Mouse (Mus musculus): ENCODE measurements around the gene Stxbp1. TPM values are rescaled to one million over a fixed set of nuclear protein-coding genes. Genes with fewer than 3 reads are reported as not detected.
A peak's percentile ranks its signal among the peaks of the same experiment; 100 is the strongest.

Gene Stxbp1
- polyA plus RNA-seq, 1 experiment from 2014 or later = 22.3 TPM

DNA sequence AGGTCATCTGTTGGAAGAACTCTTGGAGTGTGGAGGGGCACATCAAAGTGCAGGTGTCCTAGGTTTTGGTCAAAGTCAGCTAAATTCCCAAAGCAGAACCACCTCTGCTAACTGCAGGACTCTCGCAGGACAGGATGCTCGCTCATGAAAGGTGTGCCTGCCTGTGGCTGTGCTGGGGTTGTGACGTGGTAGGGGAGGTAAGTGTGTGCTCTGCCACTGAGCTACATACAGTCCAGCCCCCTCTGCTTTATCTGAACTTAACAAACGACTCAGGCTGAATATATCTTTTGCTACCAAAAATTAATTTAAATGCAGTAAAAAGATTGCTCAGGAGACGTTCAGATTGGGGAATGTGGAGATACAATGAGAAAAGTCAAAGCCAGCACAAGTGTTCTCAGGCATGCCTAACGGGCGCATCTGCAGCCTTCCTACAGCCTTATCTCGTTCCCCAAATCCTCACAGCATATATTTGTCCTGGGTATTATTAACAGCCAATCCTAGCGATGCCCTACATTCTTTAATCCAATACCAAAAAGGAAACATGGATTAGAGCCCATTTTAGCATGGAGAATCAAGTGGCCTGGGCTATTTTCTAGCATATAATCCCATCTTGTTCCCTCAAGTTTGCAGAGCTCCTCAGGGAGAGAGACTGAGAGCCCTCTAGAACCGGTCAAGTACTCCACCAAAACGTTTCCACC, 17.9 kb downstream of the Stxbp1 start:
- H3K27me3 ChIP-seq = no peaks in the 10 kb centered on the region
- no peaks in the 10 kb centered on the region for H3K9me3 ChIP-seq
- no peak overlapping the region for H3K4me3 ChIP-seq
- no peak overlapping the region for H3K4me2 ChIP-seq
- no peak overlapping the region for H3K9ac ChIP-seq
- H3K4me1 ChIP-seq = peaks cover 21% of the 10 kb centered on the region
- no peak overlapping the region for H3K27ac ChIP-seq
- H3K36me3 ChIP-seq = no peaks in the 10 kb centered on the region
- 59% methylated on average over 11 of the region's 11 CpGs for WGBS
- no peak for ATAC-seq (ENCODE audit: borderline replicate concordance, extremely low read depth, low FRiP score, low TSS enrichment)

DNA sequence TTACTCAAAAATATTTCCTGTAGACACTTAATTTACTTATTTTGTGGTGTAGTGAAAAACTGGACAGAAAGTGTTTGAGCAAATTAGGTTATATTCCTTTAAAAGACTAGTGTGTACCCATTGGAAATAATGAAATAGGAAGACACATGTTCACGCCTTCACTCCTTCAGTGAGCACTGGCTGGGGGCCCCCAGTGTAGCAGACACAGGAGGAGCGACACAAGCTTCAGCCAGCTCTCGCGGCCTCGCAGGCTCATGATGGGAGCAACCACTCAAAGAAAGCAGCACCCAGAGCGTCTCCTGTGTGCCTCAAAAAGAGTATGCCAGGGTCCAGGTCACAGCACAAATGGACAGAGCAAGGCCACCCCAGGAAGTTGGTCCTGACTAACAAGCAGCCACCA, 21.2 kb downstream of the Stxbp1 start:
- Histone ChIP-seq H3K27me3 (no peaks in the 10 kb centered on the region), H3K27ac (no peak overlapping the region), H3K9ac (no peak overlapping the region), H3K4me3 (no peak overlapping the region), H3K9me3 (no peaks in the 10 kb centered on the region), H3K36me3 (no peaks in the 10 kb centered on the region), H3K4me1 (peaks cover 15% of the 10 kb centered on the region), H3K4me2 (no peak overlapping the region)
- no peak for ATAC-seq (ENCODE audit: borderline replicate concordance, extremely low read depth, low FRiP score, low TSS enrichment)
- WGBS = 79% methylated on average over 6 of the region's 6 CpGs

DNA sequence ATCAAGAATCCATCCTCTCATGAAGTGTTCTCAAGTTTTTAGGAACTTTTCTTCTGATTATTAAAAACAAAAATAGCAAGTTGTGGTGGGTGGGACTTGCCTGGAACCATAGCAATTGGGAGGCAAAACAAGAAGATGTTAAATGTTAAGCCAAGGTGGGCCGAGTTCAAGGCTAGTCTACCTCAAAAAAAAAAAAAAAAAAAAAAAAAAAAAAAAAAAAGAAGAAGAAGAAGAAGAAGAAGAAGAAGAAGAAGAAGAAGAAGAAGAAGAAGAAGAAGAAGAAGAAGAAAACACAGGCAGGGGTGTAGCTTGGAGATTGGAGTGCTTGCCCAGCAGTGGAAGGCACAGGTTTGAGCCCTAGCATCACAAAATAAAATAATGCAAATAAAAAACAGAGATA, 22.3 kb downstream of the Stxbp1 start:
- no peak overlapping the region for H3K27ac ChIP-seq
- H3K4me3 ChIP-seq = no peak overlapping the region
- no peaks in the 10 kb centered on the region for H3K9me3 ChIP-seq
- 94% methylated on average over 1 of the region's 1 CpGs for WGBS
- no peak for ATAC-seq (ENCODE audit: borderline replicate concordance, extremely low read depth, low FRiP score, low TSS enrichment)
- no peak overlapping the region for H3K9ac ChIP-seq
- H3K4me2 ChIP-seq = no peak overlapping the region
- no peaks in the 10 kb centered on the region for H3K36me3 ChIP-seq
- H3K4me1 ChIP-seq = peaks cover 17% of the 10 kb centered on the region
- H3K27me3 ChIP-seq = no peaks in the 10 kb centered on the region

DNA sequence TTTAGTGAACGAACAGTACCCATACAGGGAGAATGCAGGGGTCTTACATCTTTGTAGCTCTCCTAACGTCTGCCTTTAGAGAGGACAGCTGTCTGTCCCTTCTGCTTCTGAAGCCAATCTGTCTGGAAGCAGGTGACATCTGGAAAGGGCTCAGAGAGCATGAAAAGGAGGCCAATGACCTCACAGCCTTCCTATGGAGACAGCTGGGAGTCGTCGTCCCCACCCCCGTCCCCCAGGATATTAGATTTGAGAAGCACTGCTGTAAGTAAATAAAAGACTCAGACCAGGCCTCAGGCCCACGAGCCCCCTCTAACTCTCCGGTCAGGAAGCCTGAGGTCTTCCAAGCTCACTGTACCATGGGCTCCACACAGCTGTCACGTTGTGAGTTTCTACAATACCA, 22.9 kb downstream of the Stxbp1 start:
- peak overlapping the region; percentile 10; the same call in 1 of the 2 replicates for H3K27ac ChIP-seq

DNA sequence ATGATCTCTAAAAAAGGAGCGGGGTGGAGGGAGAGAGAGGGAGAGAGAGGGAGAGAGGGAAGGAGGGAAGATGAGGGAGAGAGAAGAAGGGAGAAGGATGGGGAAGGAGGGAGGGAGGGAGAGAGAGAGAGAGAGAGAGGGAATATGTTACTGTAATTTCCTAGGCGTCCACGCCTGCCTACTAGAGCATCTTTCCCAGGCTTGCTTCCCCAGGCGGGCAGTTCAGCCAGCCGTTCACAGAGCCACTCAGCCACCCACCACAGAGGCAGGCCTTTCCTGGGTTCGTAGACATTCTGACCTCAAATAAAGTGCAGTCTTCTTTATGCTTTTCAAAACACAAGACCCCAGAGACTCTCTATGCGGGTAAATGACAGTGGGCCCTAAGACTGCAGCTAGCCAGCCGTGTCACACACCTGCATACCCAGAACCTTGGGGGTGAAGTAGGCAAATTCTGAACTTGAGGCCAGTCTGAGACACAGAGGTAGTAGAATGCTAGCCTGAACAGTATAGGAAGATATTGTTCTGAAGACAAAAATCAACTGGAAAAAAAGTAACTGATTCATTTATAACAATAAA, 23.4 kb downstream of the Stxbp1 start:
- Histone ChIP-seq H3K4me1 (peaks cover 19% of the 10 kb centered on the region), H3K9me3 (no peaks in the 10 kb centered on the region), H3K4me2 (no peak overlapping the region), H3K27me3 (no peaks in the 10 kb centered on the region), H3K36me3 (no peaks in the 10 kb centered on the region), H3K4me3 (no peak overlapping the region), H3K27ac (no peak overlapping the region), H3K9ac (no peak overlapping the region)
- ATAC-seq (ENCODE audit: borderline replicate concordance, extremely low read depth, low FRiP score, low TSS enrichment) = no peak
- WGBS = 54% methylated on average over 8 of the region's 8 CpGs

More for the DNA sequence above, 22.9 kb downstream of the Stxbp1 start:
- no peak for ATAC-seq (ENCODE audit: borderline replicate concordance, extremely low read depth, low FRiP score, low TSS enrichment)
- Histone ChIP-seq H3K9ac (no peak overlapping the region), H3K4me2 (no peak overlapping the region), H3K27me3 (no peaks in the 10 kb centered on the region), H3K4me1 (peaks cover 21% of the 10 kb centered on the region), H3K9me3 (no peaks in the 10 kb centered on the region), H3K4me3 (no peak overlapping the region), H3K36me3 (no peaks in the 10 kb centered on the region)
- WGBS = 26% methylated on average over 8 of the region's 8 CpGs

DNA sequence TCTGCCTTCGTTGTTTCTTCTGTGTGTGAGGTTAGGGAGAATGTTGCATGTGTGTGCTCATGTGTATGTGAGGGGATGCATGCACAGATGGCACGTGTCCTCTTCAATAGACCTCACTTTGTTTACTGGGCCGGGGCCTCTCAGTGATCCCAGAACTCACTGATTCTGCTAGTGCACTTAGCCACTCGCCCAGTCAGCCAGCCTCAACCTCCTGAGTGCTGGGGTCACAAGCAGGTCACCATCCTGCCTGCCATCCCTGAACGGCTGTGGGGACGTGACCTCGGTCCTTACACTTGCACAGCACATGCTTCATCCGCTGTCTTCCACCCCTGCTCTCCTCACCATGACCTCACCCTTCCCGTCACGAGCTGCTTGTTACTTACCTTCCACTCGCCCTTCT, 23.9 kb downstream of the Stxbp1 start:
- H3K4me1 ChIP-seq = peaks cover 18% of the 10 kb centered on the region
- H3K36me3 ChIP-seq = no peaks in the 10 kb centered on the region
- ATAC-seq (ENCODE audit: borderline replicate concordance, extremely low read depth, low FRiP score, low TSS enrichment) = no peak
- H3K9ac ChIP-seq = no peak overlapping the region
- 36% methylated on average over 11 of the region's 11 CpGs for WGBS
- H3K27me3 ChIP-seq = no peaks in the 10 kb centered on the region
- no peaks in the 10 kb centered on the region for H3K9me3 ChIP-seq
- no peak overlapping the region for H3K4me2 ChIP-seq
- no peak overlapping the region for H3K4me3 ChIP-seq
- no peak overlapping the region for H3K27ac ChIP-seq

DNA sequence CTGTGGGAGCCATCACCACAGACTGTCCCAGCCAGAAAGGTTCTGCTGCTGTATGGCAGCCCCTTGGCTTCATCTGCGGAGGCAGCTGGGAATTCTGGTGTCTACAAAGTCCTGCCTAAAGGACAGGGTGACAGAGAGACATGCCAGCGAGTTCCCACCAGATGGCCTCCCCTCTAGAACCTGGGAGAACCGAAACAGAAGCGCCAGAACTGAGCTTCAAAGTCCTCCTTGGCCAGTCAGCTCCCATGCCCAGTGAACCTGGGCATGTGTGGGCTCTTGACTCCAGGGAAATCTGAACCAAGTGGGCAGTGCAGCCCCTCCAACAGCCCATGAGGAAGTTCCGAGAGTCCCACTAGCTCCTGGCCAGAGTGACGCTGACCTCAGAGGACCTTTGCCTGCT, 24.4 kb downstream of the Stxbp1 start:
- H3K36me3 ChIP-seq = no peaks in the 10 kb centered on the region
- 69% methylated on average over 6 of the region's 6 CpGs for WGBS
- H3K9me3 ChIP-seq = no peaks in the 10 kb centered on the region
- no peak overlapping the region for H3K27ac ChIP-seq
- peaks cover 20% of the 10 kb centered on the region for H3K4me1 ChIP-seq
- H3K4me3 ChIP-seq = no peak overlapping the region
- no peak overlapping the region for H3K4me2 ChIP-seq
- no peak overlapping the region for H3K9ac ChIP-seq
- ATAC-seq (ENCODE audit: borderline replicate concordance, extremely low read depth, low FRiP score, low TSS enrichment) = no peak
- no peaks in the 10 kb centered on the region for H3K27me3 ChIP-seq

DNA sequence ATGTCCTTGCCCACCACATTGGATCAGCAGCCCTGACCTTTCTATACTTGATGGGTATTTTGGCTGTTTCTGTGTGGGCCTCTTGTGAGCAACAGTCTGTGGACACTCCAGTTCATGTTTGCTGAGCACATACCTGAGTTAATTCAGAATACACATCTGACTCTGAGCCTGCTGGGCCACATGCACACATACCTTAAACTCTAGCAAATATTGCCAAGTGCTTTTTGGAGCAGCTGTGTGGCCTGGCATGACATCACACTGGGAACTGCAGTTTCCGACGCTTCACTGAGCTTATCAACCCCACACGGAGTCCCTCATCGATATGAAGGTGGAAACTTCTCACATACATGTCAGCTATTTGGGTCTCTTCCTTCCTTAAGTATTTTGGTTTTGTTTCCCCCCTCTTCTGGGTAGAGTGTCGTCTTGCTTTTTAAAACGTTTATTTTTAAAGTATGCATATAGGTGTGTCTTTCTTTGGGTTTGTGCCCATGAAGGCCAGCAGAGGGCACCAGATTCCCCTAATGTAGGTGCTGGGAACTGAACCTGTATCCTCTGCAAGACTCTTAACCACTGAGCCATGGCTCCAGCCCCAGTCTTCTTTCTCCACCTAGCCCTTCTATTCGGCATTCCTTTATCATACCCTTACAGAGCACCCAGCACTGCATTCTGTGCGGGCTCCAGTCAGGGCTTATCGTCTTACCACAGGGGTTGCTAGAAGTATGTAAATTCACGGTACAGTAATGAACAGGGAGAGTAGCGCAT, 25.8 kb downstream of the Stxbp1 start:
- no peaks in the 10 kb centered on the region for H3K36me3 ChIP-seq
- no peaks in the 10 kb centered on the region for H3K9me3 ChIP-seq
- peak overlapping the region; percentile 54; the same call in 1 of the 2 replicates for H3K27ac ChIP-seq
- peaks cover 32% of the 10 kb centered on the region for H3K4me1 ChIP-seq
- no peak overlapping the region for H3K4me3 ChIP-seq
- no peak overlapping the region for H3K9ac ChIP-seq
- ATAC-seq (ENCODE audit: borderline replicate concordance, extremely low read depth, low FRiP score, low TSS enrichment) = no peak; the same call in 1 of the 2 replicates
- H3K4me2 ChIP-seq = no peak overlapping the region
- 57% methylated on average over 11 of the region's 11 CpGs for WGBS
- H3K27me3 ChIP-seq = no peaks in the 10 kb centered on the region

DNA sequence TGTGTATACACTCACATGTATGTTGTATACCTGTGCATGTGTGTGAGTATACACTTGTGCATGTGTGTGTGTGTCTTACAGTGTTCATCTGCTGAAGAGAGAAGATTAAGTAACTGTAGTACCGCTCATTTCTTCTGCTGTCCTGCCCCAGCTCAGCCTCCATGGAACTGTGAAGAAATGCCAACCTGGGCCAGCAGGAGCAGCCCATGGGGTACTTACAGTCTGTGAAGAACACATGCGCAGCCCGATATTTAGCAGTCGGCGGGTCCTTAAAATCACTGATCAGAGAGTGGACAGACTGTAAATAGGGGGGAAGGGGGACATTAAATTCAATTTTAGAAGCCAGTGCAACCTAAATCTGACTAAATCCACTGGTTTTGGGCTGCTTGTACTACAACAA, 28.8 kb downstream of the Stxbp1 start:
- H3K9me3 ChIP-seq = no peaks in the 10 kb centered on the region
- H3K27ac ChIP-seq = no peak overlapping the region
- H3K36me3 ChIP-seq = 0 out of 2 replicates have a peak, but pooled peaks cover 2% of the 10 kb centered on the region
- H3K4me2 ChIP-seq = no peak overlapping the region
- 84% methylated on average over 5 of the region's 5 CpGs for WGBS
- H3K9ac ChIP-seq = no peak overlapping the region
- H3K27me3 ChIP-seq = no peaks in the 10 kb centered on the region
- no peak for ATAC-seq (ENCODE audit: borderline replicate concordance, extremely low read depth, low FRiP score, low TSS enrichment)
- no peak overlapping the region for H3K4me3 ChIP-seq
- peaks cover 21% of the 10 kb centered on the region for H3K4me1 ChIP-seq

DNA sequence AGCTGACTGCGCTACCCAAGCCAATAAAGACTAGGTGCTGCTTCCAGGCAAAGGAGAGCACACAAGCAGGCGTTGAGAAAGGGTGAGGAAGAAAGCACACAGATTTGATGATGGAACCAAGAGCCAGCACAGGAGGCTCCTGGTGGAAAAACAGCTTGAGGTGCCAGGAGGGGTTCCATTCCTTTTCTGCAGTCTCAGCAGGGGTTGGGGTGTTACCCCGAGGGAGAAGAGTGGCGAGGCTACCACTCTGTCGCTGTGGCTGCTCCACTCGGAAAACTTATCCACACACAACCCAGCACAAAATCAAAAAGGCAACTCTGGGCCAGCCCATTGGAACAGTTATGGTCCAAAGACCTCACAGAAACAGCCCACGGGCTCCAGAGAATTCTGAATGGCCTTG, 29.5 kb downstream of the Stxbp1 start:
- H3K9me3 ChIP-seq = no peaks in the 10 kb centered on the region
- H3K4me2 ChIP-seq = no peak overlapping the region
- 0 out of 2 replicates have a peak, but pooled peaks cover 2% of the 10 kb centered on the region for H3K36me3 ChIP-seq
- no peak for ATAC-seq (ENCODE audit: borderline replicate concordance, extremely low read depth, low FRiP score, low TSS enrichment)
- H3K4me1 ChIP-seq = peaks cover 21% of the 10 kb centered on the region
- peak overlapping the region; percentile 26; the same call in 1 of the 2 replicates for H3K27ac ChIP-seq
- no peak overlapping the region for H3K4me3 ChIP-seq
- no peak overlapping the region for H3K9ac ChIP-seq
- no peaks in the 10 kb centered on the region for H3K27me3 ChIP-seq
- WGBS = 55% methylated on average over 7 of the region's 7 CpGs

DNA sequence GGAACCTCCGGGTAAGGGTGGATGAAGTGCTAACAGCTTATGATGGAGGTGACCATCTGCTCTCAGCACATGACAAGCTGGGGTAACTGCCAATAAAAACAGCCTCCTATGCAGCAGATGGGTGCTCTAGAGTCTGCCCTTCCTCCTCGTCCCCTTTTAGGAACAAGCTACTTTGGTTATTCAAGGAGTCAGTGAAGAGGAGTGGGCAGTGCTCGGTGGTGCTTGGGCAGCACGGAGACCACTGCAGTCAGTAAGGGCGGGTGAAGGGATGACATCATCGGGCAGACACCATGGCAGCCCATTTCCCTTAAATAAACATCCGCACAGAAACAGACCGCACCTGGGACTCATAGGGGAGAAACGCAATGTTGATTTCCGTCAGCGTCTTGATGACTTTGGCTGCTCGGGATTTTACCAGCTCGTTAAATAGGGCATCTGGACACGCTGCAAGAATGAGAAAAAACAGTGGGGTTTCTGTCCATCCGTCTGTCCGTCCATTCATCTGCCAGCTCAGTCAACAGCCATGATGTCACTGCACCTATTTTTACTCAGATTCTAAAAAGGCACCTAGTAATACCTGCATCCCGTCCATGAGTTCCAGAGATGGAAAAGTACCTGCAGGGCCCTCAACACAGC, 30.0 kb downstream of the Stxbp1 start:
- H3K4me1 ChIP-seq = peaks cover 21% of the 10 kb centered on the region
- no peak overlapping the region for H3K4me3 ChIP-seq
- peak overlapping the region; percentile 16; the same call in 1 of the 2 replicates for H3K4me2 ChIP-seq
- no peak for ATAC-seq (ENCODE audit: borderline replicate concordance, extremely low read depth, low FRiP score, low TSS enrichment)
- no peaks in the 10 kb centered on the region for H3K9me3 ChIP-seq
- 0 out of 2 replicates have a peak, but pooled peaks cover 2% of the 10 kb centered on the region for H3K36me3 ChIP-seq
- H3K27me3 ChIP-seq = no peaks in the 10 kb centered on the region
- H3K9ac ChIP-seq = no peak overlapping the region
- 23% methylated on average over 17 of the region's 17 CpGs for WGBS
- H3K27ac ChIP-seq = peak overlapping the region; percentile 26; the same call in 1 of the 2 replicates

All from lung, embryonic 15.5 days (tissue).